Mouse (Mus musculus): ENCODE measurements around the gene Robo1. TPM values are rescaled to one million over a fixed set of nuclear protein-coding genes. Genes with fewer than 3 reads are reported as not detected.

The Robo1 gene
- polyA plus RNA-seq, 1 experiment from 2014 or later = 54.0 TPM

DNA sequence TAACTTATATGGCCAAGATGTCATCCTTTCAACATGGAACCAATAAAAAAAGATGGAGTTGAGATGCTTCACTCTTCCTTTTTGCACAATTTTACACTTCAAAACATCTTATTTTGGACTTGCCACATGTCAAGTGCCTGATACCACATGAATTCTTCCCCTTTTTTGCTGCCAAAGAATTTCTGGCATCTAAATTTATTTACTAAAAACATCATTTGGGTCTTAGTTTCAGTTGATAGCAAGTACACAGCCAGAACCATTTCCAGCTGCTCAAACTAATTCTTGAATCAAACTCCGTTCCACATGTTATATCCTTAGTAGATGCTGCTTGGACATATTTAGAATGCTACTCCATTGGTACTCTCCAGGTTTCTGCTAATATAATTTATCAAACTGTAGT lies 267.1 kb downstream of the Robo1 start:
- Histone ChIP-seq H3K36me3 (no peaks in the 10 kb centered on the region), H3K27ac (replicated peaks) (no peak overlapping the region), H3K9ac (replicated peaks) (no peak overlapping the region), H3K9me3 (no peaks in the 10 kb centered on the region), H3K4me1 (peaks cover 4% of the 10 kb centered on the region; the same call in 1 of the 2 replicates), H3K27me3 (no peaks in the 10 kb centered on the region), H3K4me2 (replicated peaks) (no peak overlapping the region), H3K4me3 (no peak overlapping the region)
- 87% methylated on average over 1 of the region's 1 CpGs for WGBS
- ATAC-seq (replicated peaks) = no peak

DNA sequence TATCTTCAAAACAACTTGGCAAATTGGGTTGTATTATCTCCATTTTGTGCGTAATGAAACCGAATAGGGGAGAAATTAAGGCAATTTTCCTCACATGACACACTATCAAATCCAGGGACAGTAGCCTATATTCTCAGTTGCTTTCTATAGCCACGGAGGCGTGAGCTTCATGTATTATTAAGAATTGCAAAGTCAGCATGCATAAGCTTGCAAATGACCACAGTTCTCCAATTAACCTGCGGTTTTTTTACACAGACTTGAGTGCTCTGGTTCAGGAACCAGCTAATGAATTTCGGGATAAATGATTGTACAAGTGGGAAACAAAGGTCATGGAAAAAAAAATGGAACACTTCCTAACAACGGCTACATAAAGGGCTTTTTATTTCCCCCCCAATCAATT lies 268.9 kb downstream of the Robo1 start:
- Histone ChIP-seq H3K9me3 (no peaks in the 10 kb centered on the region), H3K4me2 (replicated peaks) (no peak overlapping the region), H3K27me3 (no peaks in the 10 kb centered on the region), H3K27ac (replicated peaks) (no peak overlapping the region), H3K4me3 (no peak overlapping the region), H3K4me1 (peaks cover 4% of the 10 kb centered on the region; the same call in 1 of the 2 replicates), H3K9ac (replicated peaks) (no peak overlapping the region), H3K36me3 (no peaks in the 10 kb centered on the region)
- ATAC-seq (replicated peaks) = no peak
- WGBS = 14% methylated on average over 7 of the region's 7 CpGs

DNA sequence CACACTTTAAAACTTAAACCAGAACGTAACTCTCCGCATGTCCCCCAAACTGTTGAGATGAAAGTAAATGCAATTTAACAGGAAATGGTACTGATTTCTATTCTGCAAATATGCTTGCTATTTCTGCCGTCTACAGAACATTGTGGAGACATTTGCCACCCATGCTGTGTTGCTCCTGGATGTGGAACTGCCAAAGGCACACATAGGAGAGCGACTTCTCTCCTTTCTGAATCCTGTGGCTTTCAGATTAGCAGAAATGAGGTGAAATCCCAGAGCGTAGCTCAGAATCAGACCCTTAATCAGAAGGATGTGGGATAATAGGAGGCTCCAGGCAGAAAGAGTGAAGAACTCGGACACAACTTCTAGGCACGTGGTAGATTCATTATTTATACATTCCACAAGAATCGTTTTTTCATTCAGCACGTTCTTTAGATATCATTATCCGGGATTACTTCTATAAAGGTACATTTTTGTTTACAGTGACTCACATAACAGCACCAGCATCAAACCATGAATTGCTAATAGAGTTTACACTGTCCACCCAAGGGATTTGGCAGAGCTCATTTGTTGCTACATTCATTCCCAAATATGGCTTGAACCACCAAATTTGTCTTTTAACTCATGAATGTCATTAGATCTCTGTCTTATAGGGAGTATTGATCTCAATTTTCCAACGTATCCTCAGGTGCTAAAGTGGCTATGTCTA lies 276.5 kb downstream of the Robo1 start:
- Histone ChIP-seq H3K4me2 (replicated peaks) (no peak overlapping the region), H3K4me1 (peaks cover 10% of the 10 kb centered on the region), H3K27ac (replicated peaks) (no peak overlapping the region; the same call in 1 of the 2 replicates), H3K36me3 (no peaks in the 10 kb centered on the region), H3K9me3 (no peaks in the 10 kb centered on the region), H3K9ac (replicated peaks) (no peak overlapping the region), H3K27me3 (no peaks in the 10 kb centered on the region), H3K4me3 (no peak overlapping the region)
- WGBS = 44% methylated on average over 11 of the region's 11 CpGs
- no peak for ATAC-seq (replicated peaks)

DNA sequence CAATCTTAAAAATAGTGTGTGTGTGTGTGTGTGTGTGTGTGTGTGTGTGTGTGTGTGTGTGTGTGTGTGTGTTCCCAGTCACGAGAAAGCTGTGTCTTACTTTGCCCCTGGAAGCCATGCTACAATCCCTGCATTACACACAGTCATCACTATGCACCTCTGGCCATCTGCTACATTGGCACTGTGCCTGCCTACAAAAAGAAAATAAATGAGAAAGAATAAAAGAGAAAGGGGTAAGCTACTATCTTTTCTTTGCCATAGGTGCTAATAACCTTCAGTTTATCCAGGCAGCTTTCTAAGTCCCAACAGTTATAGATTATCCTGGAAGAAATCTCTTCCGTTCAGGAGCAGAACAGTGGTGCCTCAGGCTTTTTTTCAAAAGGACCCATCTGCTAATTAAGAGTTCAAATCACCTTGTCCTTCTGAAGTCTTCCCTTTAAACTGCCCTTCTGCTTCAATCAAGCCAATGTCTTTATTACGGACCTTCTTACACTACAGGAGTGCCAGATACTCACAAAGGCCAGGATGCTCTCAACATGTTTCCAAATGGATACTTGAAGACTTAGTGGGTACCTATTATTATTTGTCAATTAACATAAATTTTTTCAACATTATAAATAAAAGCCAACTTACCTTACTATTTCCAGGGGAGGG lies 277.2 kb downstream of the Robo1 start:
- no peak overlapping the region for H3K4me3 ChIP-seq
- peaks cover 10% of the 10 kb centered on the region for H3K4me1 ChIP-seq
- no peaks in the 10 kb centered on the region for H3K9me3 ChIP-seq
- H3K9ac ChIP-seq (replicated peaks) = no peak overlapping the region
- H3K27ac ChIP-seq (replicated peaks) = peak overlapping the region; percentile 53
- ATAC-seq (replicated peaks) = peak; percentile 76
- whole genome bisulfite sequencing = 39% methylated on average over 3 of the region's 3 CpGs
- no peaks in the 10 kb centered on the region for H3K36me3 ChIP-seq
- no peaks in the 10 kb centered on the region for H3K27me3 ChIP-seq
- no peak overlapping the region for H3K4me2 ChIP-seq (replicated peaks)

DNA sequence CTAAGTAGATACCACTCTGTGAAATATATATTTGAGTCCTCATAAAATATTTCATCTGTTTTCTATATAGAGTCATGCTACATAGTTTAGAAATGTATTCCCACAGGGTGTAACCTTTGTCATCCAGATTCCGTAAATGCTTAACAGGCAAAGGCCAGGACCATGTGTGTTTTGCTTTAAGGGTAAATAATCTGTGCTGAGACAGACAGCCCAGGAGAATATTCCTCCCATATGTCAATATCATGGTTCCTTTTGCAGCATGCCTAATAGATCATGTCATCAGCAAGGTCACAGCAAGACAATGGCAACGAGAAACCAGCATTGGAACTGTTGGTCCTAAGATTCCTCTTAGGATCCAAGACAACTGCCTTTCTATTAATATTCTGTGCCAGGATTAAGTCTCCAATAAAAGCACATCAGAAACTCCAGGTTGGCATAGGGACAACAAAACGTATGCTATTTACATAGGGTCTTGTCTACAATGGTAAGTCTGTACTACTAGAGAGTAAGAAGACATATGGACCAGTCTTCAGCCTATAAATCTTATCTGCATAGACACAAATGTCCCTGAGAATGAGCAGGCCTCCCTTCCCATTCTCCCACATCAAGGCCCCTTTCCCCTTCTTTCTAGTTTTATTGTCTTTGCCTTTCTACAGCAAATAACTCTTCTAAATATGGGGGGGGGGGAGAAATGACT lies 279.4 kb downstream of the Robo1 start:
- Histone ChIP-seq H3K36me3 (no peaks in the 10 kb centered on the region), H3K27me3 (no peaks in the 10 kb centered on the region), H3K27ac (replicated peaks) (no peak overlapping the region), H3K4me2 (replicated peaks) (no peak overlapping the region), H3K4me3 (no peak overlapping the region), H3K9me3 (no peaks in the 10 kb centered on the region), H3K9ac (replicated peaks) (no peak overlapping the region), H3K4me1 (peaks cover 10% of the 10 kb centered on the region)
- WGBS = 76% methylated on average over 3 of the region's 3 CpGs
- ATAC-seq (replicated peaks) = no peak

DNA sequence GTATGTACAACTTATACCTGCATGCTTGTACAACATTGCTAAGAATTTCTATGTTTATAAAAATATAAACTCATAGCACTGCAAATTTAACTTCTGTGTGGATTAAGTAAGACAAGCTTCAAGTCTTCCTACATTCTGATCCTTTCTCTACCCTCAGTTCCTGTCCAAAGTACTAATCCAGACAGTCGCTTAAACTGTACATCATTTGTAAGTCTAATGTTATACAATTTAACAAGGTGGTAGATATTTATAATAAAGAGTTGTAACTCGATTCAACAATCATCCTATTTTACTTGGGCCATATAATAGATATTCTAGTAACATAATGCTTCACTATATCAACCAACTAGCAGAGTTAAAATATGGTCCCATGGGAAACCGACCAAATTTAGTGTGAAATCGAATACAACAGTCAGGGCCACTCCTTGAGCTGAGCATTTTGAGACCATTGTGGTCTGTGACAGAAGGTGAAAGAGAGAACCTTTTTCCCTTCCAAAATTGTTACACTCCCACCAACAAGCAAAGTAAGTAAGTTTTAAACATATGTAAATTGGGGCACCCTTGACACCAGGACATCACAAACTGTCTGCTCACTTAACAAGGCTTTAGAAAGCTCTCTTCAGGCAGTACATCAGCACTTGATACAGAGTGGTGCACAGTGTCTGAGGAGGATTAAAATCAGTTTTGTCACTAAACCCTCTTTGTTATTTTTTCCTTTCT lies 295.5 kb downstream of the Robo1 start:
- WGBS = 68% methylated on average over 4 of the region's 4 CpGs
- no peak overlapping the region for H3K4me2 ChIP-seq (replicated peaks)
- no peaks in the 10 kb centered on the region for H3K36me3 ChIP-seq
- no peaks in the 10 kb centered on the region for H3K9me3 ChIP-seq
- H3K4me3 ChIP-seq = no peak overlapping the region
- H3K27me3 ChIP-seq = no peaks in the 10 kb centered on the region
- no peaks in the 10 kb centered on the region for H3K4me1 ChIP-seq
- no peak overlapping the region for H3K27ac ChIP-seq (replicated peaks)
- no peak overlapping the region for H3K9ac ChIP-seq (replicated peaks)
- no peak for ATAC-seq (replicated peaks)

DNA sequence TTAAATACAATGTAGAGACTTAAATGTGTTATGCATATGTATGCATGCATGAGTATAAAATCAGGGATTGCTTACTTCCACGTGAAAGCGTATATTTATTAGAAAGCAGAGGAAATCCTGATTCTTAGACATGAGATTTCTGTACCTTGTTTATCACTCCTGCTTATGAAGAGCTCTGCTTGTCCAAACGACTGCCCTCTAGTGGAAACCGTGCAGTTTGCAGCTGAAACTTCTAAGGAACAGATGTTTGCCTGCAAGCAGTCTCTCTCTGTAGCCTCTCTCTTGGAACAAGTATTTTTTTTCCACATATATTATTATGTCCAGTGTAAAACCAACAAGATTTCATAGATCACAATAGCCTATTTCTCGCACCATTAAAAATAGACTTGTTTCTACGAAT lies 297.0 kb downstream of the Robo1 start:
- Histone ChIP-seq H3K27ac (replicated peaks) (no peak overlapping the region), H3K4me3 (no peak overlapping the region), H3K27me3 (no peaks in the 10 kb centered on the region), H3K9ac (replicated peaks) (no peak overlapping the region), H3K4me2 (replicated peaks) (no peak overlapping the region), H3K9me3 (no peaks in the 10 kb centered on the region), H3K36me3 (no peaks in the 10 kb centered on the region), H3K4me1 (no peaks in the 10 kb centered on the region)
- ATAC-seq (replicated peaks) = peak; percentile 77
- WGBS = 23% methylated on average over 6 of the region's 6 CpGs

DNA sequence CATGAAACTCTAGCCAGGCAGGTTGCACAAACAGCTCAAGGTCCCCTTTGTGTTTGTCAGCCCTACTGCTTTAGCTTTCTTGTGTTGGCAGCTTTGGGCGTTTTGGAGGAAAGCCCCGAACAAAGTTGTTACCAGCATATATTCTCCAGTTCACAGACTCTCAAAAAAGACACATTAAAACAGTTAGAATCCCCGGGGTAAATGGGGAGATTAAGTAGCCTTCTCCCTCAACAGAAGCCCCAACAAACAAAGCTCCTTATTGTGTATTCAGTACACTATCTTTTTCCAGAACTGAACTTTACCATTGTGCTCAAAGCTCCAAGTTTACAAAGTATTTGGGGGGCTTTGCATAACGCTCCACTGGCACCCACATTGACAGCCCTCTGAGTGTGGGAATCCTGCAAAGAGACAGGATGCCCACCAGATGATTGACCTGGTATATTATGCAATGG lies 302.6 kb downstream of the Robo1 start:
- Histone ChIP-seq H3K27me3 (no peaks in the 10 kb centered on the region), H3K27ac (replicated peaks) (no peak overlapping the region), H3K4me1 (peaks cover 4% of the 10 kb centered on the region), H3K4me2 (replicated peaks) (no peak overlapping the region), H3K4me3 (no peak overlapping the region), H3K9me3 (no peaks in the 10 kb centered on the region), H3K36me3 (no peaks in the 10 kb centered on the region), H3K9ac (replicated peaks) (no peak overlapping the region)
- WGBS = 3% methylated on average over 4 of the region's 4 CpGs
- ATAC-seq (replicated peaks) = peak; percentile 73

DNA sequence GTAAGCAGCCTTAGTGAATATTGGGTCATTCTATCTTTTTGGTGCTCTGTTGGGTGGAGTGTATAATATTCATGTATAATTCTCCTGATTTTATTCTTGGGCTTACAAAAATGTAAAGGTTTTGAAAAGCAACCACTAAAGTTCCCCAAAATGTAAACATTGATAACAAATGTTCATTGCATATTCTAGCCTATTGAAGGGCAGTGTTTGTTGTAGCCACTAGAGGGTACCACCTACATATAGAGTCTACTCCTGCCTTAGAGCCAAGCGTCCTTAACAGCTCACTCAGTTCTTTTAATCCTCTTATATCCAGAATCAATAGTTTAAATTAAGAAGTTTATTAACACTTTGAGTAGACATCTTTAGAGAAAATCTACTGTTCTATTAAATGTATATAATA lies 306.8 kb downstream of the Robo1 start:
- H3K4me1 ChIP-seq = peaks cover 4% of the 10 kb centered on the region
- H3K9me3 ChIP-seq = no peaks in the 10 kb centered on the region
- no peak overlapping the region for H3K27ac ChIP-seq (replicated peaks)
- WGBS = 6% methylated on average over 1 of the region's 1 CpGs
- H3K36me3 ChIP-seq = no peaks in the 10 kb centered on the region
- ATAC-seq (replicated peaks) = peak; percentile 78
- H3K4me2 ChIP-seq (replicated peaks) = no peak overlapping the region
- no peak overlapping the region for H3K4me3 ChIP-seq
- H3K9ac ChIP-seq (replicated peaks) = no peak overlapping the region
- no peaks in the 10 kb centered on the region for H3K27me3 ChIP-seq

DNA sequence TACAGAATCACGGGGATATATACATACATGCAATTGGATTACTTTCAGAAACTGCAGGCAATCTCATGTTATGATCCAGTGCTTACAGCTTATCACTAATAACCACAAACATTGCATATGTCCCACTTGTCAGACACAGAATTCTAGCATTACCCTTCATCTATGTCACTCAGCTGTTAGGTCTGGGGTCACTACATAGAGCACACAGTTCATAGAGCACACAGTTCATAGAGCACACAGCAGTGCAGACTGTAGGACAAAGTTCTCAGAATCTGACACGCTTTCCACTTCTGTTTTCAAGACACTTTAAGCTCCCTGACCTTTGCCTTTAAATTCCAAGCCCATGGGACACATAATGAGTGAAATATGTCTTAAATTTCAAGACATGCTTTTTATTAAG lies 307.3 kb downstream of the Robo1 start:
- no peak overlapping the region for H3K4me2 ChIP-seq (replicated peaks)

DNA sequence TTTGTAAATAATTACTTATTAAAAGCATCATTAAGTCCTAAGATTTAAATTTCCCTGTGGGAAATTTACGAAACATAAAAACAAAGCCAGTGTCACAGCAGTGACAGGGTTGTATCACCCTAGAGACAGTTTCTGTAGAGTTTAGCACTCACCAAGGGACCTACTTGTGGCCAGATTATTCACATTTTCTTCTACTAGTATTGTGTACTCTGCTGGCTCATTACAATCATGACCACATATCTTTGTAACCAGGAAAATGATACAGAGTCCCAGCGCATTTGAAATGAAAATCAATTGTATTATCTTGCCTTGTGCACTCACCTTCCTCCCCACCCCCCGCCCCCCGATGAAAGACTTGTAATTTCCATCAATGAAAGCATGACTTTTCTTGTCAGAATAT lies 314.3 kb downstream of the Robo1 start:
- 0 out of 2 replicates have a peak overlapping the region, but pooled peaks have one; percentile 22 for H3K4me2 ChIP-seq (replicated peaks)
- no peaks in the 10 kb centered on the region for H3K9me3 ChIP-seq
- peak overlapping the region; percentile 36; the same call in 1 of the 2 replicates for H3K27ac ChIP-seq (replicated peaks)
- no peak overlapping the region for H3K9ac ChIP-seq (replicated peaks)
- H3K27me3 ChIP-seq = no peaks in the 10 kb centered on the region
- no peak overlapping the region for H3K4me3 ChIP-seq
- no peaks in the 10 kb centered on the region for H3K36me3 ChIP-seq
- no peak for ATAC-seq (replicated peaks)
- peaks cover 10% of the 10 kb centered on the region for H3K4me1 ChIP-seq
- WGBS = 55% methylated on average over 4 of the region's 4 CpGs

More for the DNA sequence above, 307.3 kb downstream of the Robo1 start:
- ATAC-seq (replicated peaks) = peak; percentile 66
- Histone ChIP-seq H3K27ac (replicated peaks) (no peak overlapping the region), H3K9ac (replicated peaks) (no peak overlapping the region), H3K36me3 (no peaks in the 10 kb centered on the region), H3K27me3 (no peaks in the 10 kb centered on the region), H3K4me3 (no peak overlapping the region), H3K9me3 (no peaks in the 10 kb centered on the region), H3K4me1 (peaks cover 4% of the 10 kb centered on the region)
- WGBS = 67% methylated on average over 2 of the region's 2 CpGs

DNA sequence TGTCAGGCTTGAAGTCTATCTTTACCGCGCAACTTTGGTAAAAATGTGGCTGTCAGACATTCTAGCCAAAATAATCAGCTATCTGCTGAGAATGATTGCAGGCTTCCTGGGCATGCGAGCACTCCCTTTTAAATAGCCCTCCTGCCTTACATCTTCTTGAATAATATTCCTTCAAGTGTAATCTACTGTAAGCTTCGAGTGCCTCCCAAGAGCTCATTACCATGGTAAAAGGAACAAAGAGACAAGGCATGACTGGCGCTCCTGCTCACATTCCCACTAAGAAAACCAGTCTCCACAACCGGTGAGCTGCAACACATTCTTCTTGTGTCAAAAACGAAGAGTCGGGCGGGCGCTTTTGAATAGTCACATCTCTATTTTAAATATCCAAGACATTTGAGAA lies 314.8 kb downstream of the Robo1 start:
- peak; percentile 60 for ATAC-seq (replicated peaks)
- Histone ChIP-seq H3K27ac (replicated peaks) (peak overlapping the region; percentile 36; the same call in 1 of the 2 replicates), H3K4me2 (replicated peaks) (peak overlapping the region; percentile 22), H3K9ac (replicated peaks) (no peak overlapping the region), H3K27me3 (no peaks in the 10 kb centered on the region), H3K36me3 (no peaks in the 10 kb centered on the region), H3K4me3 (no peak overlapping the region), H3K9me3 (no peaks in the 10 kb centered on the region), H3K4me1 (peaks cover 10% of the 10 kb centered on the region)
- 25% methylated on average over 10 of the region's 10 CpGs for WGBS
